Mouse (Mus musculus) kidney, adult 11 months (tissue): ENCODE measurements around the gene Pdlim5.
"Not testable (repeated sequence)": the region's sequence is repeated elsewhere in the genome, so short reads cannot be mapped to it uniquely, and the experiment has no call there.

Source experiments
- DNase-seq: peaks from one replicate; pipeline ENCODE4 v3.0.0; 2022

Gene Pdlim5

GRCm38 (mm10) chr3:142252086-142252485, 143.4 kb downstream of the Pdlim5 start:
- DNase-seq, result no peak

DNA sequence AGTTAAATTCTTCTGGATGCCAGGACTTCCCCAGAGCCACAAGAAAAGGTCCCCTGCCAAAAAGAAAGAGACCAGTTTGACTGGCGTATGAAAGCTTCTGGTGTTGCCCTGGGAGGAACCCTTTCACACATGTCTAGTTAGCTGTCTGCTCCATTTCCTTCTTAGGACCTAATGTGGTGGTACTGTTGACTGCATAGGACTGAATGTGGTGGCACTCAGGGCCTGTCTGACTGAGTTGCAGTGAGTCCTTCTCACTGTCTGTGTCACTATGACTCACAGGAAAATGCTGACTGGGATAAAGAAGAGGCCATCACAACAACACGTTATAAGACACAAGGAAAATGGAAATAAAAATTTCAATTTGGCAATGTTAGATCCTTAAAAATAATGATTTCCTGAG, 146.0 kb downstream of the Pdlim5 start:
- DNase-seq, result no peak

DNA sequence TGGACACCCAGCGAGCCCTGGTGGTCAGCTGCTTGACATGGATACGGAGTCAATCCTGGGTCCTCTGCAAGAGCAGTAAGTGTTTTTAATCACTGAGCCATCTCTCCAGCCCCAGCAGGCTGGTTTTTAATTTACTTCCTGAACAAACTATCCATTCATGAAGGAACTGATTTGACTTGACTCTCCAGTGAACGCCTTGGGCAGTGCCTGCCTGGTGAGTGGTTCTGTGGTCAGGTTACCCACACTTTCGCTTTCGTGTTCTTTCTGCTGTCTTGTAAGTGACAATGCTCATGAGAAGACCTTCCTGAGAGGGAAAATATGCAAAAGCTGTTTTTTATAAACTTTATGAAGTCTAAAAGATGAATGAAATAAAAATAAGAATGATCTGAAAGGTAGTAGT, 152.2 kb downstream of the Pdlim5 start:
- no peak for DNase-seq

GRCm38 (mm10) chr3:142239298-142239697, 156.2 kb downstream of the Pdlim5 start:
- no peak for DNase-seq

GRCm38 (mm10) chr3:142238260-142239046, 157.0 kb downstream of the Pdlim5 start:
- DNase-seq, result no peak

DNA sequence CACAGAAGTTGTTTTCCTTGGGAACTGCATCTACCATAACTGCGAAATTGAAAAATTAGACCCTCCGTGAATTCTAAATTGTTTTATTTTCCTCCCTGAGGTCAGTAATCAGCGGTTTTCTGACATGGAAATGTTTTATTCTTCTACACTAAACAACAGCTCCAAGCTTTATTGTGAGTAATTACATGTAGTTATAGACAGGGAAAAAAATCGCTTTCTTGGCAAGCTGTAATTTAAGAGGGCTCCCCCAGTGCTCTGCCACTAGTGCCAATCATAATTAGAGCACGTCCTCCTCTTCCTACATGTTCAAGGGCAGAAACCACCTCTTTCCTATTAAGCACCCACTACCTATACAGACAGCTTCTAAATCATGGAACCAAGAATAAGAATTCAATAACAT, 157.9 kb downstream of the Pdlim5 start:
- DNase-seq, result no peak

DNA sequence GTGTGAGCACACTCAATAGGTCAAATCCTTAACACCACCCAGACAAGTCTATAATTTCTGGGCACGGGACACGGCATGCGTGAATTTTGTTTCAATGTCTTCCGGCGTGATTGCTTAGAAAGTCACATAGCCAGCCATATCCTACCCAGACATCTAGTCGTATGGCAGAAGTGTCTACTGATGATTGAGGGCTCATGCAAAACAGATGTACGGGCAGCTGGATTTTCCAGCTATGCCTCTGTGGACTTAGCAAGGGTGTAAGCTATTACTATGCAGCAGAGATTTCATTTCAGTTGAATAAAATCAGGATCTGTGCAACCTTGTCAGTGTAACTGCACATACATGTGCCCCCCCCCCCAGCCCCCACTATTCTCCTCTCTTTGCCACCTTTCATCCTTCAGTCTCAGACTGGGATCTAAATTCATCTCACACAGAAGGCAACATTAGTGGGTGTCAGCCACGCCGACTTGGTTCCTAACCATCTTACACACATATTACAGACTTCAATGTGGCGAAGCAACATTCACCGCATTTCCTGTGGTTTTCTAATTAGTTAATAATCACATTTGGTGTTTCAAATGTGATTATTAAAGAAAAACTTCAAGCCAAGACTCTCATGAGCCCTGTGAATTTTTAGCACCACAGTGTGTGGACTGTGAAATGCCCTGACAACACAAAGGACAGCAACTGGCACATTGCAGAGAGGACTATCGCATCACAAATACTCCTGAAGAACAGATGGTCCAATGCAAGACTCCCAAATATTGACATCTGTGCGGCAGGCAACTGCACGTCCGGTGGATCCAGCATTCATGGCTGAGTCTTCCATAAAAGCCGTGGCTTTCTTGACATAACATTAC, 161.7 kb downstream of the Pdlim5 start:
- no peak for DNase-seq

- no peak for DNase-seq
Observed at GRCm38 (mm10) chr3:142228665-142229064, 166.8 kb downstream of the Pdlim5 start.

DNA sequence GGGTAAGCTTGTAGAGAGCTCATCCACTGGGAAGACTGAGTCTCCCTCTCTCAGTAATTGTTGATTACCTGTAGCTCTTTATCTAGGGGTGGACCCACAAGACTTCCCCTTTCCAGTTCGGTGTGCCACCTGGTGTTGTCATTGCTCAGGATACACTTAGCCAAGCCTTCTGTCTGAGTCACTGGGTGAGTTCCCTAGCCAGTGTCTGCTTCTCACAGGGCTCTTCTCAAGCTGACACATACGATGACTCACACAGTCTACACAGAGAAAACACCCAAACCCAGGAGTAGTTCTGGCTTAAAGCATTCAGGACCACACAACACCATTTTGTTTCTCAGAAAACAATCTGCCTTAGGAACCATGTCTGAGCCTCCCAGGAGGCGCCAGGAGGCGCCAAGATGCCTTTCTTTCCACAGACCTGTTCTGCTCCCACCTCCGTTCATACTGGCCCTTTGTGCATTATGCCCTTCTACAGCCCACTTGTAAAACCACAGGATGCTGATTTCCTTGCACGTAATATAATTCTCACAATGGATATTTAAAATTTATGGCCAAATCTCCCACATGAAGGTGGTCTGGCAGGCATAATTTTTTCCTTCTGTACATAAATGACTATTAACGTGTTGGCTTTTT, 172.9 kb downstream of the Pdlim5 start:
- DNase-seq, result no peak

GRCm38 (mm10) chr3:142219910-142220309, 175.6 kb downstream of the Pdlim5 start:
- no peak for DNase-seq

- no peak for DNase-seq
Observed at GRCm38 (mm10) chr3:142212821-142213220, 182.7 kb downstream of the Pdlim5 start.

GRCm38 (mm10) chr3:142212186-142212585, 183.3 kb downstream of the Pdlim5 start:
- DNase-seq, result no peak

DNA sequence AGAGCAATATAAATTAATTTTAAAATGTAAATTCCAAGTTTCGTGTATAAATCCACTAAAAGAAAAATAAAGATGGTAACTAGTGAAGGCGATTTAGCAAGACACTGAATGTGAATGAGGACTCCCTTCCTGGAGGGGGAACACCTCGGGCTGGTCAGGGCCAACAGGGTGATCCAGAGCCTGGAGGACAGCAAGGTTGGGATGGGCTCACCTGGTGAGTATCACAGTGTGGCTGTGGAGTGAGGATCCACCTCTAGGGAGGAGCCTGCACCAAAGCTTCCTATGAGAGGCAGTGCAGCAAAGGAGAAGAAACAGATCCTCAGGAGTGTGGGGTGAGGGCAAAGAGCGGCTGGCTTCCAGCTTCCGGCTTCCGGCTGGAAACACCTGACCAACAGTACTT, 185.5 kb downstream of the Pdlim5 start:
- no peak for DNase-seq

- no peak for DNase-seq
Observed at GRCm38 (mm10) chr3:142209057-142209456, 186.4 kb downstream of the Pdlim5 start.

DNA sequence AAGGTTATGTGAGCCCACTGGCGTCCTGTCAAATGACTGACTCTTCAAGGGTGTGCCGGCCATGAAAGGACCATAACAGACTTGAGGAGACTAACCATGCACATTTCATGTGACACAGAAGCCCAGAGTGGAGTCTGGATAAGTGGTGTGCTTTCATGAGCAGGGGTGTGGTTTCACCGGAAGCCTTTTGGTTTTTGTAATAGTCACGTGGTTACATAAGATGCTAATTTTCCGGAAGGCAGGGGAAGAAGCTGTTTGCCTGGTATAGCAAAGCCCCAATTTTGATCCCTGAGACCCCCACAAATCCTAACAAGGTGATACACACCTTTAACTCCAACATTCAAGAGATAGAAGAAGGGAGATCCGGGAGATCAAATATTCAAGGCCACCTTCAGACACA, 188.0 kb downstream of the Pdlim5 start:
- DNase-seq, result no peak

DNA sequence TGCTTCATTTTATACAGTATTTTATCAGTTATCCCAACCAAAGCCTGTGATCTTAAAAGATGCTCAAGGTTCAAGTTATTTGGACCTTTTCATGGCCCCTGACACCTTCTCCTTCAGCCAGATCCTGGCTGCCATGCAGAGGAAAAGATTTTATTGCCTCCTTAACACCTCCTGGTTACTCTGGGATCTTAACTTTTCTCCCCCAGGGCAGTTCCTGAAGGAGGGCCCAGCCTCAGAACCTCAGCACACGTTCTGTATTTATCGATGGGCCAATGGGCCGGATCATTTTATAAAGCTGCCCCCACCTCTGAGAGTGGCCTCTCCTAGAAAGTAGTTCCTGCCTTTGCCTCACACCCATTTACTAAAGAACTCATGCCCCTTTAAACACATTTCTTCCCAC, 189.2 kb downstream of the Pdlim5 start:
- no peak for DNase-seq

DNA sequence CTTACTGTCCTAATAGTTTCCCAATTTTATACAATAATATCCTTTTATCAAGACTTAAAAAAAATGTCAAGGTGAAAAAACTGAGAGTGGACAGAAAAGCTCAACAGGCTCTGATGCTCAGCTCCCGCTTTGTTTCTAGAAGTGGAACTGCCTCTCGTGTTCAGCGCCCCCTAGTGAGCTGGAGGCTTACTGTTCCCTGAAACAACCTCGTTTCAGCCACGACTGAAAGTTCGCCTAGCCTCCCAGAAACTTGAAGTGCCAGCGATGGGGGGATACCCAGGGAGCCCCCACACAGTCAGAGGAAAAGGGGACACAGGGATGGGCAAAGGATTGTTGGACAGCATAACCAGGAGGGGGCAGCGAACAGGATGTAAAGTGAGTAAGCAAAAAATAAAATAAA, 199.4 kb downstream of the Pdlim5 start:
- DNase-seq, result no peak

DNA sequence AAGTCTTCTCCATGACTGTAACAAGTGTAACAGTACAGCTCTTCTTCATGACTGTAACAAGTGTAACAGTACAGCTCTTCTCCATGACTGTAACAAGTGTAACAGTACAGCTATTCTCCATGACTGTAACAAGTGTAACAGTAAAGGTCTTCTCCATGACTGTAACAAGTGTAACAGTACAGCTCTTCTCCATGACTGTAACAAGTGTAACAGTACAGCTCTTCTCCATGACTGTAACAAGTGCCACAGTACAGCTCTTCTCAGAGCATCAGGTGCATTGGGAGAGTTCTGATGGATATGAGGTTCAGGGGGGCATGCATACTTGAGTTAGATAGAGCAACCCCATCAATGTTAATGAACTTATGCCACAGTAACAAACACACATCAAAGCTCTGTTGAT, 203.9 kb downstream of the Pdlim5 start:
- DNase-seq, result not testable (repeated sequence)
